Mouse (Mus musculus) left cerebral cortex, postnatal 25 days (tissue): ENCODE measurements around the gene Rpl3l. TPM values are rescaled to one million over a fixed set of nuclear protein-coding genes. Genes with fewer than 3 reads are reported as not detected.
"Not testable (repeated sequence)": the region's sequence is repeated elsewhere in the genome, so short reads cannot be mapped to it uniquely, and the experiment has no call there.

Experiments
- DNase-seq, 2 experiments: peaks; one replicate each; pipeline ENCODE4 v3.0.0; 2022; ENCODE audit warnings: low spot score in 2 of 2, mixed read lengths in 1 of 2
- intact Hi-C: fragments of 180-260 bp; cut with DNase I; formaldehyde crosslinking; loops from one replicate; pipeline ENCODE4 v1.15.1; 2025
- total RNA-seq, 2 experiments: library from RNA; stranded (reverse); gene quantifications; 2 replicates each; pipeline ENCODE4 v1.2.3; 2021

Rpl3l gene
- total RNA-seq, 2 experiments from 2014 or later: 0.34 TPM; not detected in 1

DNA sequence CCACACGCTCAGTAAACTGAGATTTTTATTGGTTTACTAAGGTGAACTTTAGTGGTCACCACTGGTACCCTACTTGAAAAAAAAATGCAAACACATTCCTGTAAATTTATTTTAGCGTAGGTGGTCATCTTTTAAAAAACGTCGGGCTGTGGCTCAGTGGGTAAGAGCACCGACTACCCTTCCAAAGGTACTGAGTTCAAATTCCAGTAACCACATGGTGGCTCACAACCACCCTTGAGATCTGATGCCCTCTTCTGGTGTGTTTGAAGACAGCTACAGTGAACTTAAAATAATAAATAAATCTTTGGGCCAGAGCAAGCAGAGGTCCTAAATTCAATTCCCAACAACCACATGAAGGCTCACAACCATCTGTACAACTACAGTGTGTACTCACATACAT, 8.7 kb upstream of the Rpl3l start:
- DNase-seq, intact Hi-C loops: not testable (repeated sequence)

DNA sequence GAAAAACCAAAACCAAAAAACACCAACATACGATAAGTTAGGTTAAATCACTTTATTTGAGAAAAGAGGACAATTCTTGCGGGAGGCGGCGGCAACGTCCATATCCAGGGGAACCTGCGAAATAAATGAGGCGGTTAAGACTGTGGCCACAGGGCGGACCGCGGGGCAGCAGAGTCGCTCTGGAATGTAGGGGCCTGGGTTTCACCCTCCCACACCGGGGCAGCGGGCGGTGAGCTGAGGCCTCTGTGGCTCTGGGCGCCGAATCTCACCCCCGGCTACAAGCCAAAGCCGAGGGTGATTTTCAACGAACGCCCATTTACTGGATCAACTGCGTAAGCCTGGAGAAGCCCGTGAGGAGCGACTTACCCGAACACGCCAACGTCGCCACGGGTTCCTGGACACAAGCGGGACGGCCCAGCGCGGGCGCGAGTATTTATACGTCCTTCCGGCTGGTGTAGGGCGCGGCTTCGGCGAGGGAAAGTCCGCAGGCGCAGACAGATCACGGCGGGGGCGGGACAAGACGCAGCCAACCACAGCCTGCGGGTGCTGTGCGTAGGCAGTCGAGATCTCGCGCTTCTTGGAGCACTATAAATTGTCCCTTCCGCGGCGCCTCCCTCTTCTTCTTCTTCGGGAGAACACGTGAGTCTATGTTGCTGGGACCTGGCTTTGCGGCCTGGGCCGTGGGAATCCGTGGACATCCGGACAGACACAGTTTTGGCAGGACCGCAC, 8.0 kb upstream of the Rpl3l start:
- peak; percentile 99 for DNase-seq
- intact Hi-C loops: no loop called here

DNA sequence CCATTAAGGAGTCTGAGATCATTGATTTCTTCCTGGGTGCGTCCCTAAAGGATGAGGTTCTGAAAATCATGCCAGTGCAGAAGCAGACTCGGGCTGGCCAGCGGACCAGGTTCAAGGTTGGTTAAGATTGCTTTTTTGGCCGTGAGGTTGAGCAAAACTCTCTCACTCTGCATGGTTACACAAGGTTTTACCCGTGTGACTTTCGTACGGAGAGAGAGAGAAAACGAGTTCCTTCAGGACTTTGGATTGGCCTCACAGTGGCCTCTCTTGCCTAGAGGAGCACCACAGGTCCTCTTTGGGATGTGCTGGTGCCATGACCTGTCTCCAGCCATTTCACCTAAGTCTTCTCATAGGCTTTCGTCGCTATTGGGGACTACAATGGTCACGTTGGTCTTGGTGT, 7.0 kb upstream of the Rpl3l start:
- intact Hi-C loops, DNase-seq: not testable (repeated sequence)

DNA sequence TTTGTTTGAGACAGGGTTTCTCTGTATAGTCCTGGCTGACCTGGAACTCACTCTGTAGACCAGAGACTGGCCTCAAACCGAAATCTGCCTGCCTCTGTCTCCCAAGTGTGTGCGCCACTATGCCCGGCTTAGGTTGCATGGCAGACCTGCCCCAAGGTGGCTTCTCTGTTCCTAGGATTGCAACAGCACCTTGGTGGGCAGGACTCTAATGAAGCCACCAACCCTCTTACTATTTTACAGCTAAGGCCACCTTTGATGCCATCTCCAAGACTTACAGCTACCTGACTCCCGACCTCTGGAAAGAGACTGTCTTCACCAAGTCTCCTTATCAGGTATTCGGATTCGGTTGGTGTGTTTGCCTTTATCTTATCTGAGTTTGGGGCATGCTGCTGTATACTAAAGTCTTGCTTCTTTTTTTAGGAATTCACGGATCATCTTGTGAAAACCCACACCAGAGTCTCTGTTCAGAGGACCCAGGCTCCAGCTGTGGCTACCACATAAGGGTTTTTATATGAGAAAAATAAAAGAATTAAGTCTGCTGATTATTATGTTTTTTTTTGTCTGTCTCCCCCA, 6.2 kb upstream of the Rpl3l start:
- DNase-seq, intact Hi-C loops: not testable (repeated sequence)

DNA sequence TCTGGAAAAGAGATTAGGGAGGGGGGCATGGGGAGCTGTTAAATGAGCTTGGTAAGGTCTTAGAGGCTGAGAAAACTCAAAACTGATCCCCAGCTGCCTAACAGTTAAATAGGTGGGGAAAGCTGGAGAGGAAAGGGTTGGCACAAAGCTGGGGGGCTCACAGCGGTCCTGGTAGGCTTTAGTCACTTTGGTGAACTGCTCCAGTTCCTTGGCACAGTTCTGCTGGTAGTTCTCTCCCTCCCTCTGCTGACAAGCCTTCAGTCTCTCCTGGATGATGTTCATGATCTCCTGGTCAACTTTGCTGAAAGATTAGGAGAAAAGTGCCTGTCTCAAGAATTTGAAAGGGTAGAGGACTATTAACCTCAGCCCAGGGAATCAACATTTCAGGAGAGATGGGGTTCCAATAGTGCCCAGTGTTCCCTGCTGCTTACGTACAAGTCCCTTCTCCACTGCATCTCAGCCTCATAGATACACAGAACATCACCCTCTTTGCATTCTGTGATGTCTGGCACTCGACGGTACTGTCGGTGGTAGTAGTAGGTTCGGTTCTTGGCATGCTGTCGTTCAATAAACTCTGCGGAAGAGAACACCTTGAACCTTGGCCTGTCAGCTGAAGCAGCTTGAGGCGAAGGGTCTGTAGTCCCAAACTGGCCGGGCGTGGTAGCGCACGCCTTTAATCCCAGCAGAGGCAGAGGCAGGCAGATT, 5.2 kb upstream of the Rpl3l start:
- intact Hi-C loops: no loop called here
- no peak for DNase-seq

DNA sequence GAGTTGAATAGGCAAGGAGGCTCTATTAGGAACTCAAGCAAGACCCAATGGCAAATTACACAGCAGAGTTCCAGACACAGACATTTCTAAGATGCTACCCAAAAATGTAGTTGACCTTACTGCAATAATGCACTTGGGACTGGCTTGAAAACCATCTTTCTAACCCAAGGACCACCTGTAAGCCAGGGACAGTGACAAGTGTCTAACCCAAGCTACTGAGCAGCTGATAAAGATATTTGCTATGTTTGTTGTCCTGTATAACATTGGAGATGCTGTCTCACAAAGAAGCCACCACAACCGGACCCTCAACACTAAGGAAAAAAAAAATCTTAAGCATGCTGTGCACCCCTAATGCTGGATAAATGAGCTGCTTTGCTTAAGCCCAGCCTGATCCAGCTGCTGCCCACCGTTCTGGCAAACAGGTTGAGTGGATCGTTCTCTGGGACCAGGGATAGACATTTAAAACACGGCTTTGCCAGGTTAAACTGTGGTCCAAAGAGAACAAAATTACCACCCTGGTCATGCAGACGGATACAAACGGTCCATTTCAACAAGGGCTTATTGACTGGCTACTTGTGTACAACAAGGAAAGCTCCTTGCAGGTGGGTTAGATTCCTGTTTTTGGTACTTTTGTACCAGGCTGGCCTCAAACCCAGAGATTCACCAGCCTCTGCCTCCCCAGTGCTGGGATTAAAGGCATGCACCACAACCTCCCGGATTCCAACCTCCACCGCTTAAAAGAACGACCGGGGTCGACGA, 4.3 kb upstream of the Rpl3l start:
- no peak for DNase-seq
- intact Hi-C loops: no loop called here

DNA sequence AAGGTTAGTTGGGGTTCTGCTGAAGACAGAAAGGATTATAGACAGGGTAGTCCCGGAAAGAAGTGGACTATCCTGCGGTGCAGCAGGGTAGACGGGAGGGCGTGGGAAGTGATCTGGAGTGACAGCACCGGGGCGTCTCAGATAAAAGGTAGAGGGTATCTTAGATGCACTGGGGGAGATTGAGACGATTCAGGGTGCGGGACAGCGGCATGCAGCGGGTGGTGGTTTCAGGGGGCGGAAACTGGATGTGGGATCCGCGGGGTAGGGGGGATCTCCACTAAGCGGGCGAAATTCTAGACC, 3.8 kb upstream of the Rpl3l start:
- intact Hi-C loops: no loop called here
- DNase-seq: peak in 1 of 2 experiments; percentile 20

DNA sequence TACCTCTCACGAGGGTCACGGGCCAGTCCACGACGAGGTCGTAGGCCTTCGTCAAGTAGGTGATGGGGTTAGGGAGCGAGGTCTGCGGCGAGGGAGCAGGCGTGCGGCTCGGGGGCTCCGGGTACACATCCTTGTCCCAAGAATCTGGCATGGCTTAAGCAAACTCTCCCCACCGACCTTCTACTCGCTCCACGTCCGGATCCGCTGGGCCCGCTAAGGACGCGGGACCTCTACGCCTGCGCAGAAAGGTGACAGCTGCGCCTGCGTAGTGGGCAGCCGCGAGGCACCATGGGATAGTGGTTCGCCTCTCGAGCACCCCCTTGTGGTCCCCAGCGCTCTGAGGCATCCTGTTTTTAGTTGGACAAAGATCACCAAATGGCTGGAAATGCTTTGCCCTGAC, 3.4 kb upstream of the Rpl3l start, which contains the start of gene Ndufb10:
Ndufb10 (minus strand) TSS at position 295 of the 400 bp plus-strand sequence.
- intact Hi-C loops: no loop called here
- peak; percentile 94 to 95 for DNase-seq

DNA sequence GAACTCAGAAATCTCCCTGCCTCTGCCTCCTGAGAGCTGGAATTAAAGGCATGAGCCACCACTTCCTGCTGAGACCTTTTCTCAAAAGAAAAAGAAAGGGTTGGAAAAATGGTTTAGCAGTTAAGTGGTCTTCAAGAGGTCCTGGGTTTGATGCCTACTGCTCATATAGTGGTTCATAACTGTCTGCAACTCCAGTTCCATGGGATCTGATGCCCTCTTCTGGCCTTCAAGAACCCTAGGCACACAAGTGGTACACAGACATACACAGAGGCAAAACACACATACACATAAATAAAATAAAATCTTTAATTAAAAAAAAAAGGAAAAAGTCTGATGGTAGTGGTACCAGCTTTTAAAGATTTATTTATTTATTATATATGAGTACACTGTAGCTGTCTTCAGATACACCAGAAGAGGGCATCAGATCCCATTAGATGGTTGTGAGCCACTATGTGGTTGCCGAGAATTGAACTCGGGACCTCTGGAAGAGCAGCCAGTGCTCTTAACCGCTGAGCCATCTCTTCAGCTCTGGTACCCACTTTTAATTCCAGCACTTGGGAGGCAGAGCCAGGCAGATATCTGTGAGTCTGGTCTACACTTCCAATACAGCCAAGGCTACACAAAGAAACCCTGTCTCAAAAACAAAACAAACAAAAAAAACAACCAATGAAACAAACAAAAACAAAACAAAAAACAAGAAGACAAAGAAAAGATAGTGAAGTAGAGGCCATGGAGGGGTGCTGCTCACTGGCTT, 1.8 kb upstream of the Rpl3l start:
- no peak for DNase-seq
- intact Hi-C loops: no loop called here

DNA sequence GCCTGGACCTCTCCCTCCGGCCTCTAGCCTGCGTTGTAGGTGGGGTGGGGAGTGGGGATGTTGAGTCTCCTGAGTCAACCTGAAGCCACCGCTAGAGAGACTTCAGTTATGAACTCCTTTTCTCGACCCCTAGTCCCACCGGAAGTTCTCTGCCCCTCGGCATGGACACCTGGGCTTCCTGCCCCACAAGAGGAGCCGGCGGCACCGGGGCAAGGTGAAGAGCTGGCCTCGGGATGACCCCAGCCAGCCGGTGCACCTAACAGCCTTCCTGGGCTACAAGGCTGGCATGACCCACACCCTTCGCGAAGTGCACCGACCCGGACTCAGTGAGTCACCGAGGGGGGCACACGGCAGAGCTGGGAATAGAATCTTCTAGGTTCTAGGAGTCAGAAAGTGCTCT, 564 bp downstream of the Rpl3l start:
- intact Hi-C loops: no loop called here
- no peak for DNase-seq

DNA sequence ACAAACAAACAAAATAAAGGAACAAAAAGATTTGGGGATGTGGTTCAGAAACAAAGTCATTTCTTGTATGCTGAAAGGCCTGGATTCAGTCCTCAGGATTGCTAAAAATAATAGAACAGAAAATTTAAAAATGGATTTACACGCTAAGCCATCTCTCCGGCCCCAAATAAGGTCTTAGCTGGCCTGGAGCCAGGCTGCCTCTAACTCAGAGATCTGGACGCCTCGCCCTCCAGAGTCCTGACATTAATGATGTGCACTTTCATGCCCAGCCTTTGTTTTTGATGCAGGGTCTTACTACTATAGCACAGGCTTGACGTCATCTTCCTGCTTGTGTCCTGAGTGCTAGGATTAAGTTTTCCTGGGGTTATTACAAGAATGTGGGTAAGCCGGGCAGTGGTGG, 1.4 kb downstream of the Rpl3l start:
- no peak for DNase-seq
- intact Hi-C loops: no loop called here

DNA sequence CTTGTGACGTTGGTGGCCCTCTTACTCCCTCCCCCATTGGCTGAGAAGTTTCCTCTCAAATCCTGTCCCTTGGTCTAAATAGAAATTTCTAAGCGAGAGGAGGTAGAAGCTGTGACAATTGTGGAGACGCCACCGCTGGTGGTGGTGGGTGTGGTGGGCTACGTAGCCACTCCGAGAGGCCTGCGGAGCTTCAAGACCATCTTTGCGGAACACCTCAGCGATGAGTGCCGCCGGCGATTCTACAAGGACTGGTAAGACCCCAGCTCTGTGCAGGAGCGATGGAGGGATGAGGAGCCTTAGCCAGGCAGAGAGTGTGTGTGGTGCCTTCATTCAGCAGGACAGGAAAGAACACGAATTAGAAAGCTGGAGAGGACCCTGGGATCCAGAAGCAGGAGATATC, 3.2 kb downstream of the Rpl3l start:
- intact Hi-C loops: no loop called here
- no peak for DNase-seq

DNA sequence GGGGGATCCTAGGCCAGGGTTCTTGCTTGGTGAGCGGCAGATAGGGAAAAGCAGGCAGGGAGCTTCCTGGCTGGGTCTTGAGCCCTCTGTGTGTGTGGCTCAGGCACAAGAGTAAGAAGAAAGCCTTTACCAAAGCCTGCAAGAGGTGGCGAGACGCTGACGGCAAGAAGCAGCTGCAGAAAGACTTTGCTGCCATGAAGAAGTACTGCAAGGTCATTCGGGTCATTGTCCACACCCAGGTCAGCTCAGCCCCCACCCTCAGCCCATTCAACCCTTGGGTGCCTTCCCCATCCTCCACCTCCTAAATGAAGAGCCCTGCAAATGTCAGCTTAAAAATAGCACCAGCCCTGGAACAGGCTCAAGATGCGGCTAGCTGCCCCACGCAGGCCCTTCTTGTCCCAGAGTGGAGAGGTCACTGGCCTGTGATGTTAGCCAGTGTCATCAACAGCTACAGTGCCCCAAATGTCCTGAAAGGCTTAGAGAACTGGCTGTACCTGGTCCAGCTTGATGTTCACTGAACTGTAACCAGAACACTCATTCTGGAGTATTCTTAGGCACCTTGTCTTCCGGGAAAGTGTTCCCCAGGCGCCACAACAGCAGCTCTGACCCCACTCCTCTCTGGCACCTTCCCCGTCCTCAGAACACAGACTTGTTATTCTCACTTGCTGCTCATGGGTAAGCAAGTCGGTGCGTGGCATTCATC, 4.8 kb downstream of the Rpl3l start:
- intact Hi-C loops: no loop called here
- DNase-seq: no peak

DNA sequence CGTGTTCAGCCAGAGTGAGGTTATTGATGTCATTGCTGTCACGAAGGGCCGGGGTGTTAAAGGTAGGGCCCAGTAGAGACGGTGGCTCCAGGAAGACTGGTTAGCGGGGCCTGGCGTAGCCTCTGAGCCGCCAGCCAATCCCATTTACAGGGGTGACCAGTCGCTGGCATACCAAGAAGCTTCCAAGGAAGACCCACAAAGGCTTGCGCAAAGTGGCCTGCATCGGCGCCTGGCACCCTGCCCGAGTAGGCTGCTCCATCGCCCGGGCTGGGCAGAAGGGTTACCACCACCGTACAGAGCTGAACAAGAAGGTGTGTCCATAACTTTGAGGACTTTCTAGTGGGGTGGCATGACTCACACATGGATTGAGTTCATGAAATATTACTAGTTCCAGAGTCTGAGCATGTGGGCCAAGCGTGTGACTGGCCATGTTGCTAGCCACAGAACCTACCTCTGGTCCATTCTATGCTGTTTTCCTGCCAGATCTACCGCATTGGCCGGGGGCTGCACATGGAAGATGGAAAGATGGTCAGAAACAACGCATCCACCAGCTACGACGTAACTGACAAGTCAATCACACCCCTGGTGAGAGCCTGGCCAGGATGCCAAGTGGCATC, 5.9 kb downstream of the Rpl3l start:
- intact Hi-C loops: no loop called here
- DNase-seq: no peak

DNA sequence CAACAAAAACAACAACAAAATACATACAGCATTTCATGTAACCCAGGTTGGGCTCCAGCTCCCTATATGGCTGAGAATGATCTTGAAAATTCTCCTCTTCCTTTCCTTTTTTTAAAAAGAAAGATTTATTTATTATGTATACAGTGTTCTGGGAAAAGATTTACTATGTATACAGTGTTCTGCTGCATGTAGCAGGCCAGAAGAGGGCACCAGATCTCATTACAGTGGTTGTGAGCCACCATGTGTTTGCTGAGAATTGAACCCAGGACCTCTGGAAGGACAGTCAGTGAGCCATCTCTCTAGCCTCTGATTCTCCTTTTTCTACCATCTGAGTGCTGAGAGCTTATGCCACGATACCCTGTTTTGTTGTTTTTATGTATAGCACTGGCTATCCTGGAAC, 6.9 kb downstream of the Rpl3l start:
- no peak for DNase-seq
- intact Hi-C loops: no loop called here

DNA sequence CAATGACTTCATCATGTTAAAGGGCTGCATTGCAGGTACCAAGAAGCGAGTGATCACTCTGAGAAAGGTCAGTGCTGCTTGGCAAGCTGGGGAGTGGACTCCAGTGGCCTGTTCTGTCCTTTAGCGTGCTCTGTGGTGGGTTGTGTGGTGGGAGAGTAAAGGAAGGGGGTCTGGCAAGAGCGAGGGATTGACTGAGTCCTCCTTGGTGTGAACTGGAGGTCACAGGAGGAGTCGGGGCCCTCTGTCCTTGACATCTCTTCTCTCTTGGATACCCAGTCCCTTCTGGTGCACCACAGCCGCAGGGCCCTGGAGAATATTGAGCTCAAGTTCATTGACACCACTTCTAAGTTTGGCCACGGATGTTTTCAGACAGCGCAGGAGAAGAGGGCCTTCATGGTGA, 7.8 kb downstream of the Rpl3l start:
- intact Hi-C loops: no loop called here

DNA sequence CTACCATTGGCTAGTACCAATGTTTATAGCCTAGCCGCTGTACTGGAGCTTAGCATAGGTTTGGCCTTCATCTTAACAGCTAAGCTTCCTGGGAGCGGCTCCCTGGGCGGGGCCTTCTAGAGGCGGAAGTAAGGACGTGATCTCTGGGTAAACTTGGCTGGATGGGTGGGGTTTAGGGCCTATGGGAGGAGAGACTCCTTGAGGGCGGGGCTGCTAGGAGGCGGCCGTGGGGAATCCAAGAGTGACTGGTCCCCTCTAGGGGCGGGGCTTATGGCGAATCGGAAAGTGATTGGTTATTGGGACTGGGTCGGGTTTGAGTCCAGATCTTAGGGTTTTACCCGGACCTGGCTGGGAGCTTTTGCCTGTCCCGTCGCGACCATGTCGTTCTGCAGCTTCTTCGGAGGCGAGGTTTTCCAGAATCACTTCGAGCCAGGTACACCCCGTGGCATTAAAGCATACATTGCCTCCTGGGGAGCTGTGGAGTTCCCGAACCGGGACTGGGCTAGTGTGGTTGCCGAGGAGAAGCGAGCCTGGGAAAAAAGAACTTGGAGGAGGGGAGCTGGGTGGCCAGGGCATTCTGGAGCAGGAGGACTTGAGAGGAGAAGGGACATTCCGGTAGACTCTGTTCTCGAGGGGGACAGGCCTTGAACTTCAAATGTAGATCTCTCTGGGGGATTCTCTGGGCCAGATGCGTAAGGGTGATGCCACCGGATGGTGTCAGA, 8.9 kb downstream of the Rpl3l start, which contains the start of gene Msrb1:
Msrb1 (plus strand) TSS at position 313 of the 722 bp plus-strand sequence.
- intact Hi-C loops: no loop called here
- peak; percentile 86 to 97 for DNase-seq

More for the DNA sequence above, 7.8 kb downstream of the Rpl3l start:
- no peak for DNase-seq
